Mouse (Mus musculus) C2C12 (cell line): ENCODE data around the gene Snx30. TPM values are rescaled to one million over a fixed set of nuclear protein-coding genes. Genes with fewer than 3 reads are reported as not detected.

Experiments used
- H3K27me3 ChIP-seq: one replicate; pipeline ENCODE4 v1.6.1; 2011; ENCODE audit not compliant: control insufficient read depth, insufficient read depth, insufficient read length
- H3K36me3 ChIP-seq: one replicate; pipeline ENCODE4 v1.6.1; 2011; ENCODE audit not compliant: control insufficient read depth, insufficient read depth
- H3K4me3 ChIP-seq: one replicate; pipeline ENCODE4 v1.5.1; 2011; ENCODE audit warnings: mild to moderate bottlenecking, control low read depth; ENCODE audit not compliant: poor library complexity, insufficient read depth, severe bottlenecking
- H3K79me2 ChIP-seq: one replicate; pipeline ENCODE4 v1.6.1; 2011; ENCODE audit not compliant: control insufficient read depth, insufficient read depth
- H3K79me3 ChIP-seq: one replicate; pipeline ENCODE4 v1.6.1; 2011; ENCODE audit warnings: low read depth, control low read depth
- H3ac ChIP-seq: one replicate; pipeline ENCODE3; 2011; ENCODE audit warnings: low read depth; ENCODE audit not compliant: control insufficient read depth, insufficient read length
- CEBPB ChIP-seq: IDR thresholded peaks from one replicate; pipeline ENCODE4 v1.6.1; 2011; ENCODE audit warnings: low read depth, mild to moderate bottlenecking, control low read depth, moderate library complexity
- CTCF ChIP-seq: IDR thresholded peaks from one replicate; pipeline ENCODE4 v1.5.1; 2011; ENCODE audit not compliant: control insufficient read depth, insufficient read depth, insufficient read length
- FOSL1 ChIP-seq: IDR thresholded peaks from one replicate; pipeline ENCODE4 v1.8.0; 2011; ENCODE audit warnings: mild to moderate bottlenecking, low read length; ENCODE audit not compliant: poor library complexity, insufficient read depth, severe bottlenecking
- MAX ChIP-seq: IDR thresholded peaks from one replicate; pipeline ENCODE4 v1.6.1; 2011; ENCODE audit warnings: mild to moderate bottlenecking, control low read depth
- MYOD1 ChIP-seq: IDR thresholded peaks from one replicate; pipeline ENCODE4 v1.6.1; 2011; ENCODE audit warnings: low read depth; ENCODE audit not compliant: control insufficient read depth, insufficient read length
- MYOG ChIP-seq: IDR thresholded peaks from one replicate; pipeline ENCODE4 v1.6.1; 2011; ENCODE audit not compliant: control insufficient read depth, insufficient read length; ENCODE audit errors: extremely low read depth
- USF1 ChIP-seq: IDR thresholded peaks from one replicate; pipeline ENCODE4 v1.6.1; 2011; ENCODE audit warnings: low read depth, mild to moderate bottlenecking, control low read depth, moderate library complexity
- polyA plus RNA-seq: library from polyadenylated mRNA; unstranded; fragments of >200 nt; fragmentation: generic; extraction: Trizol; gene quantifications from one replicate; pipeline ENCODE4 v1.2.1, GENCODE M21; 2012; ENCODE audit warnings: missing spikeins

The Snx30 gene
- polyA plus RNA-seq, 1 experiment, result 3.5 TPM

DNA sequence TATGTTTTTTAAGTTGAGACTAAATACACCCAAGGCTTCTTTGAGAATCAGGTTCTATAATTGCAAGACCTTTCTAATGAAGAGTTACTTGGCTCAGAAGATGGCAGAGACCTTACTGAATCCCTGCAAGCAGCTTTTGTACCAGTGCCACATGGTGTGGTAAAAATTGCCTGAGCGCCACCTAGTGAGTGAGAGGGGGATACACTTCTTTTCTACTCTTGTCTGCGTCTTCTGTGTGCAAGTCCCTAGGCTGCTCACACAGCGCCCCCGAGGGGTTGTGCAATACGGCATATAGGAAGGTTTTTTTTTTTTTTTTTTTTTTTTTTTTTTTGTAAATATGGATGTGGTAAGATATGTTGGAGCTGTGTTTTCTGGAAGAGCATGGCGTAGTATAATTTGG lies 122.7 kb downstream of the Snx30 start:
- Histone ChIP-seq H3ac (no peak overlapping the region), H3K79me3 (no peaks in the 10 kb centered on the region), H3K36me3 (no peaks in the 10 kb centered on the region), H3K27me3 (peaks cover 7% of the 10 kb centered on the region), H3K4me3 (no peak overlapping the region), H3K79me2 (no peaks in the 10 kb centered on the region)
- TF ChIP-seq USF1, result no peak
- peak; percentile 60 for TF ChIP-seq CEBPB

DNA sequence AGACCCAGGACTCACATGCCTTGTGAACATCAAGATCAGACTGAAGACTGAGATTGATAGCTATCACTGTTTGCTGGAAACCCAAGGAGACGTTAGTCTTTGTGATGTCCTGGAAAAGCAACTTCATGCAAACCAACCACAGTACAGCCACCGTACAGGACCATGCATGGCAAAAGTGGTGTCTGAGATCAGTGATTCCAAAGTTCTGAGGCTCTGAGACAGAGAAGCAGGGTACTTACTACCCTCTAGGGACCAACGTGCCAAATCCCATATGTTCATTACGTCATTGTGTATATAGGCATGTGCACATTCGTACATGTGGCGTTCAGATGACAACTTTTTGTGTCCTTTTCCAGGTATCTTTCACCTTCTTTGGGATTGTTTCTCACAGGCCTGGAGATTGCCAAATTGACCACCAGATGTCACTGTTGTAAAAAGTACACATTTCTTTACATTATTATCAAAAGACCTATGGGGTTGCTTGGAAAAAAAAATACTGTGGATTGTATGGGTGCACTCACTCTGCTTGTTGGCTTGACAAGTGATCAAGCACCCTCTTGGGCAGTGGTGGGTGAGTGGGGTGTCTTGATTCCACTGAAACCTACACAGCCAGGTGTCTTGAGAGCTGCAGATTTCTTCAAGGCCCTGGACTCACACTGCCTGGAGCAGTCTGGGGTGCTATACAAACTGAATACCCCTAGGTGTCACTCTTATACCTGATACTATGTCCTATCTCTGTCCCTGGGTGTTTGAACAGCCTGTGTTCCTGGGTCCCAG lies 127.1 kb downstream of the Snx30 start:
- TF ChIP-seq CTCF, result no peak
- TF ChIP-seq MAX, result no peak
- no peak for TF ChIP-seq FOSL1
- no peak for TF ChIP-seq USF1
- no peak for TF ChIP-seq MYOD1
- no peak for TF ChIP-seq CEBPB
- H3K27me3 ChIP-seq, result peaks cover 3% of the 10 kb centered on the region
- H3K79me3 ChIP-seq, result no peaks in the 10 kb centered on the region
- H3K4me3 ChIP-seq, result no peak overlapping the region
- H3K36me3 ChIP-seq, result no peaks in the 10 kb centered on the region
- no peaks in the 10 kb centered on the region for H3K79me2 ChIP-seq
- H3ac ChIP-seq, result no peak overlapping the region

DNA sequence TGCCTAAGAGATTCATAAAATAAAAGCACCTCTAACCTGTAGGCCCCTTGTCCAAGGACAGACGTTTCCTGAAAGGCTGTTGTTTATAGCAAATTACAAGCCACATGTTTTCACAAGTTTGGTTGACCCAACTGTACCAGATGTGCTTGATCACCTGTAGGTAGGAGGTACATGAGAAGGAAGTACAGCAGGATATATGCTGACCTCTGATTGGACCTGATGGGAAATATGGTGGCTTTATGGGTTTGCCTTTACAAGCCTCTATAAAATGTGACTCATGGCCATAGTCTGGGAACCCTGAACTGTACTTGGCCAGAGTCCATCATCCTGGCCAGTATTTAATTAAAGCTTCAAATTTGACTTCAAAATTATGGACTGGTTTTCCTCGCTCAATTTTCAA lies 131.9 kb downstream of the Snx30 start:
- no peaks in the 10 kb centered on the region for H3K79me2 ChIP-seq
- H3K36me3 ChIP-seq, result no peaks in the 10 kb centered on the region
- no peak for TF ChIP-seq CEBPB
- no peak for TF ChIP-seq MAX
- no peak for TF ChIP-seq USF1
- no peak for TF ChIP-seq MYOD1
- TF ChIP-seq MYOG, result no peak
- TF ChIP-seq FOSL1, result no peak
- TF ChIP-seq CTCF, result no peak
- H3ac ChIP-seq, result no peak overlapping the region
- no peaks in the 10 kb centered on the region for H3K79me3 ChIP-seq
- peaks cover 13% of the 10 kb centered on the region for H3K27me3 ChIP-seq
- no peak overlapping the region for H3K4me3 ChIP-seq

Other genes with a start within 250 kb of the Snx30 start
- 6.3 TPM for gene Hsdl2, start 224.3 kb upstream of the Snx30 start, polyA plus RNA-seq
- gene E130308A19Rik, start 179.6 kb upstream of the Snx30 start, polyA plus RNA-seq, result 1.8 TPM
- gene Inip, start 4.3 kb upstream of the Snx30 start, polyA plus RNA-seq, result 12.9 TPM
- gene Slc46a2, start 109.2 kb downstream of the Snx30 start, polyA plus RNA-seq, result not detected
- gene Mup4, start 154.9 kb downstream of the Snx30 start, polyA plus RNA-seq, result not detected
- not detected for gene Mup6, start 158.5 kb downstream of the Snx30 start, polyA plus RNA-seq